Mouse (Mus musculus) MEL (cell line): Measurements from ENCODE around the gene Tspan33. TPM values are rescaled to one million over a fixed set of nuclear protein-coding genes. Genes with fewer than 3 reads are reported as not detected.

Source experiments
- DNase-seq: peaks from one replicate; pipeline ENCODE4 v3.0.0; 2011; ENCODE audit warnings: low read depth, low spot score
- H3K27ac ChIP-seq: 2 replicates; pipeline ENCODE4 v1.5.1; 2012; ENCODE audit warnings: low read depth, mild to moderate bottlenecking, control low read depth, low read length, moderate library complexity; ENCODE audit not compliant: control insufficient read depth
- H3K27me3 ChIP-seq, 2 experiments: fragments of 150-350 bp in 1 of 2; sonication (generic) in 1 of 2; 2 replicates each; pipeline ENCODE4 v1.6.1; 2012; ENCODE audit warnings: low read length in 2 of 2, mild to moderate bottlenecking in 2 of 2, improper control_type of control experiment in 1 of 2, moderate library complexity in 1 of 2; ENCODE audit not compliant: insufficient read depth in 2 of 2, control insufficient read depth in 1 of 2
- H3K36me3 ChIP-seq, 2 experiments: 2 replicates each; pipeline ENCODE4 v1.6.1; 2012 to 2014; ENCODE audit warnings: low read length in 2 of 2, improper control_type of control experiment in 1 of 2, inconsistent platforms in 1 of 2, mild to moderate bottlenecking in 1 of 2; ENCODE audit not compliant: insufficient read depth in 2 of 2, control insufficient read depth in 1 of 2
- H3K4me1 ChIP-seq, 2 experiments: fragments of 150-350 bp in 1 of 2; sonication (generic) in 1 of 2; 2 replicates each; pipeline ENCODE4 v1.6.1; 2012; ENCODE audit warnings: low read length in 2 of 2, improper control_type of control experiment in 1 of 2, mild to moderate bottlenecking in 1 of 2; ENCODE audit not compliant: insufficient read depth in 2 of 2, control insufficient read depth in 1 of 2
- H3K4me3 ChIP-seq, 2 experiments: fragments of 150-350 bp in 1 of 2; sonication (generic) in 1 of 2; 2 replicates each; pipeline ENCODE4 v1.5.1; 2012; ENCODE audit warnings: low read depth in 2 of 2, low read length in 2 of 2, mild to moderate bottlenecking in 2 of 2, moderate library complexity in 2 of 2, control low read depth in 1 of 2, improper control_type of control experiment in 1 of 2; ENCODE audit not compliant: control insufficient read depth in 1 of 2, insufficient read depth in 1 of 2
- H3K79me2 ChIP-seq: 2 replicates; pipeline ENCODE4 v1.6.1; 2012; ENCODE audit warnings: mild to moderate bottlenecking, low read length, moderate library complexity; ENCODE audit not compliant: control insufficient read depth, poor library complexity, insufficient read depth
- H3K9ac ChIP-seq: 2 replicates; pipeline ENCODE4 v1.6.1; 2012; ENCODE audit warnings: low read depth, mild to moderate bottlenecking, control low read depth, low read length, moderate library complexity; ENCODE audit not compliant: control insufficient read depth, poor library complexity, severe bottlenecking
- H3K9me3 ChIP-seq: fragments of 150-350 bp; sonication (generic); replicated peaks from 2 replicates; pipeline ENCODE4 v1.6.1; 2012; ENCODE audit warnings: mild to moderate bottlenecking, low read length, improper control_type of control experiment, moderate library complexity; ENCODE audit not compliant: insufficient read depth
- BHLHE40 ChIP-seq: IDR thresholded peaks from 2 replicates; pipeline ENCODE4 v1.6.1; 2012; ENCODE audit warnings: low read depth, mild to moderate bottlenecking, inconsistent platforms, low read length, improper control_type of control experiment, borderline replicate concordance
- CHD1 ChIP-seq: IDR thresholded peaks from 2 replicates; pipeline ENCODE4 v1.6.1; 2012; ENCODE audit warnings: low read depth, mild to moderate bottlenecking, inconsistent platforms, low read length, improper control_type of control experiment
- CHD2 ChIP-seq: IDR thresholded peaks from 2 replicates; pipeline ENCODE4 v1.6.1; 2011; ENCODE audit warnings: low read length, improper control_type of control experiment
- CTCF ChIP-seq, 3 experiments: IDR thresholded peaks in 2 of 3; conservative IDR thresholded peaks in 1 of 3; 2 replicates each; pipeline ENCODE4 v1.5.1; 2011 to 2012; ENCODE audit warnings: low read length in 3 of 3, low read depth in 2 of 3, mild to moderate bottlenecking in 2 of 3, improper control_type of control experiment in 1 of 3, inconsistent platforms in 1 of 3, mixed read lengths in 1 of 3, moderate library complexity in 1 of 3; ENCODE audit not compliant: control insufficient read depth in 1 of 3, insufficient read depth in 1 of 3, poor library complexity in 1 of 3, severe bottlenecking in 1 of 3
- E2F4 ChIP-seq: IDR thresholded peaks from 2 replicates; pipeline ENCODE4 v1.6.1; 2011; ENCODE audit warnings: low read depth, low read length, improper control_type of control experiment, borderline replicate concordance
- ELF1 ChIP-seq: IDR thresholded peaks from 2 replicates; pipeline ENCODE4 v1.6.1; 2014; ENCODE audit warnings: low read depth, mild to moderate bottlenecking, inconsistent platforms, low read length, improper control_type of control experiment, moderate library complexity
- EP300 ChIP-seq, 2 experiments: IDR thresholded peaks; 2 replicates each; pipeline ENCODE4 v1.6.1; 2011; ENCODE audit warnings: improper control_type of control experiment in 2 of 2, low read length in 2 of 2, low read depth in 1 of 2, mild to moderate bottlenecking in 1 of 2
- ETS1 ChIP-seq: IDR thresholded peaks from 2 replicates; pipeline ENCODE4 v1.6.1; 2012; ENCODE audit warnings: low read depth, mild to moderate bottlenecking, inconsistent platforms, low read length, improper control_type of control experiment, moderate library complexity
- GABPA ChIP-seq: IDR thresholded peaks from 2 replicates; pipeline ENCODE4 v1.6.1; 2012; ENCODE audit warnings: low read depth, mild to moderate bottlenecking, inconsistent platforms, low read length, improper control_type of control experiment, moderate library complexity
- GATA1 ChIP-seq: IDR thresholded peaks from 2 replicates; pipeline ENCODE4 v1.6.1; 2011; ENCODE audit warnings: low read depth, low read length, improper control_type of control experiment
- HCFC1 ChIP-seq: IDR thresholded peaks from 2 replicates; pipeline ENCODE4 v1.6.1; 2012; ENCODE audit warnings: low read depth, mild to moderate bottlenecking, inconsistent platforms, low read length, improper control_type of control experiment, moderate library complexity
- KAT2A ChIP-seq: conservative IDR thresholded peaks from 2 replicates; pipeline ENCODE4 v1.6.1; 2012; ENCODE audit warnings: low read depth, low read length, improper control_type of control experiment, inconsistent platforms
- MAFK ChIP-seq: IDR thresholded peaks from 2 replicates; pipeline ENCODE4 v1.6.1; 2011; ENCODE audit warnings: low read depth, mild to moderate bottlenecking, low read length, improper control_type of control experiment, borderline replicate concordance
- MAX ChIP-seq: IDR thresholded peaks from 2 replicates; pipeline ENCODE4 v1.6.1; 2011; ENCODE audit warnings: low read length, improper control_type of control experiment
- MAZ ChIP-seq: IDR thresholded peaks from 2 replicates; pipeline ENCODE4 v1.6.1; 2012; ENCODE audit warnings: low read depth, mild to moderate bottlenecking, inconsistent platforms, low read length, improper control_type of control experiment
- MEF2A ChIP-seq: IDR thresholded peaks from 2 replicates; pipeline ENCODE4 v1.6.1; 2014; ENCODE audit warnings: low read depth, mild to moderate bottlenecking, inconsistent platforms, low read length, improper control_type of control experiment; ENCODE audit not compliant: poor library complexity, insufficient replicate concordance, severe bottlenecking; ENCODE audit errors: extremely low read depth
- MYB ChIP-seq: IDR thresholded peaks from 2 replicates; pipeline ENCODE4 v1.6.1; 2011; ENCODE audit warnings: mild to moderate bottlenecking, low read depth, low read length, improper control_type of control experiment
- MYC ChIP-seq: IDR thresholded peaks from 2 replicates; pipeline ENCODE4 v1.6.1; 2011; ENCODE audit warnings: low read depth, mild to moderate bottlenecking, low read length, improper control_type of control experiment, moderate library complexity
- NELFE ChIP-seq: IDR thresholded peaks from 2 replicates; pipeline ENCODE4 v1.6.1; 2011; ENCODE audit warnings: low read depth, low read length, improper control_type of control experiment
- NRF1 ChIP-seq: IDR thresholded peaks from 2 replicates; pipeline ENCODE4 v1.6.1; 2014; ENCODE audit warnings: low read depth, mild to moderate bottlenecking, inconsistent platforms, low read length, improper control_type of control experiment, moderate library complexity; ENCODE audit not compliant: poor library complexity, insufficient read depth, severe bottlenecking
- POLR2A ChIP-seq, 2 experiments: IDR thresholded peaks; 2 replicates each; pipeline ENCODE4 v1.6.1; 2011 to 2012; ENCODE audit warnings: low read length in 2 of 2, mild to moderate bottlenecking in 2 of 2, control low read depth in 1 of 2, improper control_type of control experiment in 1 of 2, low read depth in 1 of 2, moderate library complexity in 1 of 2; ENCODE audit not compliant: control insufficient read depth in 1 of 2, insufficient read depth in 1 of 2, poor library complexity in 1 of 2
- POLR2AphosphoS2 ChIP-seq: IDR thresholded peaks from 2 replicates; pipeline ENCODE4 v1.6.1; 2011; ENCODE audit warnings: low read length, improper control_type of control experiment
- POLR2AphosphoS5 ChIP-seq: IDR thresholded peaks from 2 replicates; pipeline ENCODE4 v1.6.1; 2012; ENCODE audit warnings: low read depth, borderline replicate concordance, mild to moderate bottlenecking, inconsistent platforms, low read length, moderate library complexity, mixed read lengths
- RCOR1 ChIP-seq: IDR thresholded peaks from 2 replicates; pipeline ENCODE4 v1.6.1; 2012; ENCODE audit warnings: low read depth, mild to moderate bottlenecking, inconsistent platforms, low read length, improper control_type of control experiment
- SIN3A ChIP-seq: IDR thresholded peaks from 2 replicates; pipeline ENCODE4 v1.6.1; 2012; ENCODE audit warnings: low read length, improper control_type of control experiment, inconsistent platforms
- SMC3 ChIP-seq: IDR thresholded peaks from 2 replicates; pipeline ENCODE4 v1.6.1; 2011; ENCODE audit warnings: low read depth, low read length, improper control_type of control experiment
- TAL1 ChIP-seq: IDR thresholded peaks from 2 replicates; pipeline ENCODE4 v1.6.1; 2012; ENCODE audit warnings: mild to moderate bottlenecking, inconsistent platforms, low read length, moderate library complexity, mixed read lengths
- TBP ChIP-seq: IDR thresholded peaks from 2 replicates; pipeline ENCODE4 v1.8.0; 2011; ENCODE audit warnings: low read depth, low read length, improper control_type of control experiment
- TCF12 ChIP-seq: IDR thresholded peaks from 2 replicates; pipeline ENCODE4 v1.6.1; 2014; ENCODE audit warnings: low read depth, mild to moderate bottlenecking, inconsistent platforms, low read length, improper control_type of control experiment, moderate library complexity
- USF1 ChIP-seq: IDR thresholded peaks from 2 replicates; pipeline ENCODE4 v1.6.1; 2014; ENCODE audit warnings: low read depth, mild to moderate bottlenecking, inconsistent platforms, low read length, improper control_type of control experiment, moderate library complexity
- USF2 ChIP-seq, 2 experiments: IDR thresholded peaks; 2 replicates each; pipeline ENCODE4 v1.6.1; 2011 to 2012; ENCODE audit warnings: improper control_type of control experiment in 2 of 2, low read length in 2 of 2, borderline replicate concordance in 1 of 2, inconsistent platforms in 1 of 2, low read depth in 1 of 2, mild to moderate bottlenecking in 1 of 2; ENCODE audit not compliant: insufficient read depth in 1 of 2
- ZKSCAN1 ChIP-seq: IDR thresholded peaks from 2 replicates; pipeline ENCODE4 v1.6.1; 2012; ENCODE audit warnings: low read depth, mild to moderate bottlenecking, inconsistent platforms, low read length, improper control_type of control experiment, moderate library complexity
- ZMIZ1 ChIP-seq: IDR thresholded peaks from 2 replicates; pipeline ENCODE4 v1.6.1; 2012; ENCODE audit warnings: low read depth, mild to moderate bottlenecking, inconsistent platforms, low read length, improper control_type of control experiment, moderate library complexity
- polyA plus RNA-seq, 2 experiments: library from polyadenylated mRNA; stranded (reverse) in 1 of 2; unstranded in 1 of 2; fragments of >175 nt in 1 of 2; fragments of >200 nt in 1 of 2; gene quantifications; 2 replicates each; pipeline versions ENCODE4 v1.2.1 to v1.2.4; 2012; ENCODE audit warnings: low replicate concordance in 2 of 2, low read depth in 1 of 2; ENCODE audit not compliant: insufficient read length in 2 of 2, insufficient read depth in 1 of 2, missing spikeins in 1 of 2
- total RNA-seq: library from RNA; depleted of rRNA; stranded (reverse); fragments of 300-350 nt; gene quantifications from 2 replicates; pipeline ENCODE4 v1.2.3, GENCODE M21; 2012

The Tspan33 gene
- total and polyA plus RNA-seq, 3 experiments: 41.7 to 64.5 TPM; not detected in 1

DNA sequence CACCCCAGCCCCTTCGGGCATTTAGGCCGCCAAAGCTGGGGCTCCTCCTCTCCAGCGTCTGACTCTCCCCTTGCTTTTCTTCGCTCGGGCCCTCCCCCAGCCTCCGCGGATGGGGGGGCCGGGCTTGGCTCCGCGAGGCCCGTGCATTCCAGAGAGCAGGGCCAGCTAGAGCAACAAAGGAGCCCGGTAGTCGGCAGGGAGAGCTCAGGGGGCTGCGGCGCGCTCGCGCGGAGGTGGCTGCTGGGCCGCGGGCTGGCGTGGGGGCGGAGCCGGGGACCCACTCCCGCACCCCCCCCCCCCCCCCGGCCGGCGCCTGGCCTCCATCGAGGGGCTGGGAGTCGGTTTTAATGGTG lies 41.3 kb downstream of the Tspan33 start, which contains the start of gene Smo (continued):
- TF ChIP-seq BHLHE40 (no peak), SMC3 (no peak), ELF1 (no peak), USF2 (IDR thresholded peaks at IDR 0.05; ENCODE audit: borderline replicate concordance in 1 of 2, insufficient read depth in 1 of 2, low read depth in 1 of 2, low read length in 2 of 2) (no peak), SIN3A (peak; percentile 10; the same call in 1 of the 2 replicates), MEF2A (no peak), MAX (no peak), KAT2A (no peak), USF1 (no peak), CTCF (IDR thresholded peaks at IDR 0.05 in 2 of 3, conservative IDR thresholded peaks at IDR 0.05 in 1 of 3; ENCODE audit: control insufficient read depth in 1 of 3, insufficient read depth in 1 of 3, low read depth in 2 of 3, low read length in 3 of 3, poor library complexity in 1 of 3, severe bottlenecking in 1 of 3) (no peak), CHD2 (no peak), TCF12 (no peak), MYC (no peak), GABPA (no peak), TAL1 (no peak), ZMIZ1 (no peak), GATA1 (no peak)
- TF ChIP-seq, all 39 proteins: peak for 9

DNA sequence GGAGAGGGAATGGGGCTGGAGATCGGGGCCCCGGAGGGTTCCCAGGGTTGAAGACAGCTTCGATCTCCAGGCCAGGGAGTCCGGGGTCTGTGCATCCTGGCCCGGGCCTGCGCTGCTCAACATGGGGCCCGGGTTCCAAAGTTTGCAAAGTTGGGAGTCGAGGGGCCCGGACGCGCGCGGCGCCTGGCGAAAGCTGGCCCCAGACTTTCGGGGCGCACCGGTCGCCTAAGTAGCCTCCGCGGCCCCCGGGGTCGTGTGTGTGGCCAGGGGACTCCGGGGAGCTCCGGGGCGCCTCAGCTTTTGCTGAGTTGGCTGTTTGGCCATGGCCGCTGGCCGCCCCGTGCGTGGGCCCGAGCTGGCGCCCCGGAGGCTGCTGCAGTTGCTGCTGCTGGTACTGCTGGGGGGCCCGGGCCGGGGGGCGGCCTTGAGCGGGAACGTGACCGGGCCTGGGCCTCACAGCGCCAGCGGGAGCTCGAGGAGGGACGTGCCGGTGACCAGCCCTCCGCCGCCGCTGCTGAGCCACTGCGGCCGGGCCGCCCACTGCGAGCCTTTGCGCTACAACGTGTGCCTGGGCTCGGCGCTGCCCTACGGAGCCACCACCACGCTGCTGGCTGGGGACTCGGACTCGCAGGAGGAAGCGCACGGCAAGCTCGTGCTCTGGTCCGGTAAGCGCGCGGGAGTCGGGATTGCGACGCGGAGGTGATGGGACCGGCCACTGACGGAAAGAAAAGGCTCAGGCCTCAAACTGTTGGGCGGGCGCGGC lies 41.8 kb downstream of the Tspan33 start:
- peak overlapping the region; percentile 10 for H3K27ac ChIP-seq
- no peaks in the 10 kb centered on the region for H3K27me3 ChIP-seq
- peak overlapping the region; percentile 97 for H3K9ac ChIP-seq
- peak; percentile 73 for DNase-seq
- H3K4me1 ChIP-seq: peaks cover 2 to 22% of the 10 kb centered on the region in 2 experiments
- peaks cover 0 to 15% of the 10 kb centered on the region in 2 experiments; a peak in 2 of 4 replicates for H3K36me3 ChIP-seq
- H3K4me3 ChIP-seq: peak overlapping the region; percentile 68 to 89
- peaks cover 26% of the 10 kb centered on the region for H3K79me2 ChIP-seq
- H3K9me3 ChIP-seq: no peaks in the 10 kb centered on the region
- TF ChIP-seq ZMIZ1: no peak
- TF ChIP-seq EP300 (IDR thresholded peaks at IDR 0.05; ENCODE audit: low read depth in 1 of 2, low read length in 2 of 2): no peak
- no peak; the same call in 1 of the 2 replicates for TF ChIP-seq MAX
- TF ChIP-seq TBP: no peak
- TF ChIP-seq ETS1: no peak
- no peak for TF ChIP-seq ZKSCAN1
- no peak for TF ChIP-seq RCOR1
- TF ChIP-seq BHLHE40: no peak
- TF ChIP-seq E2F4: no peak
- TF ChIP-seq KAT2A: no peak
- TF ChIP-seq MEF2A: no peak
- peak; percentile 62; the same call in 1 of the 2 replicates for TF ChIP-seq MAZ
- peak; percentile 37 to 41 for TF ChIP-seq POLR2A (IDR thresholded peaks at IDR 0.05; ENCODE audit: control insufficient read depth in 1 of 2, insufficient read depth in 1 of 2, low read depth in 1 of 2, low read length in 2 of 2, poor library complexity in 1 of 2)
- TF ChIP-seq POLR2AphosphoS5: no peak
- no peak for TF ChIP-seq POLR2AphosphoS2
- TF ChIP-seq NRF1: no peak
- 0 out of 2 replicates have a peak, but pooled peaks have one; percentile 33 for TF ChIP-seq TCF12
- TF ChIP-seq USF1: no peak
- no peak; the same call in 1 of the 2 replicates for TF ChIP-seq NELFE
- TF ChIP-seq HCFC1: 0 out of 2 replicates have a peak, but pooled peaks have one; percentile 20
- TF ChIP-seq GABPA: no peak
- no peak for TF ChIP-seq CHD1
- no peak for TF ChIP-seq MYB
- no peak for TF ChIP-seq TAL1
- TF ChIP-seq SMC3: no peak
- TF ChIP-seq MAFK: peak; percentile 86
